Mouse (Mus musculus): ENCODE results near the gene Olfr543. TPM values are rescaled to one million over a fixed set of nuclear protein-coding genes. Genes with fewer than 3 reads are reported as not detected.

Gene Olfr543
- 0.41 and 0.51 TPM in 2 replicates for polyA plus RNA-seq (2015; fragmentation: Nextera tagmentation; extraction: Ambion mirVana)

GRCm38 (mm10) chr7:102481579-102481978, at the start of gene Olfr543:
Gene Olfr543 (minus strand): TSS chr7:102481679.
- Histone ChIP-seq H3K9ac (replicated peaks; ENCODE audit: low read length) (no peak within 1 kb of the TSS), H3K27ac (ENCODE audit: low read length) (no peak within 1 kb of the TSS), H3K4me1 (ENCODE audit: insufficient read depth, low read length) (peaks cover 8% of the 10 kb centered on the region), H3K9me3 (ENCODE audit: low read length) (no peaks in the 10 kb centered on the region), H3K36me3 (ENCODE audit: insufficient read depth, low read length) (no peaks in the 10 kb centered on the region), H3K4me2 (replicated peaks; ENCODE audit: low read depth, low read length) (no peak within 1 kb of the TSS), H3K4me3 (ENCODE audit: low read length) (no peak within 1 kb of the TSS), H3K27me3 (ENCODE audit: insufficient read depth, low read length) (no peaks in the 10 kb centered on the region)
- no peak for ATAC-seq (ENCODE audit: low FRiP score, low TSS enrichment)
- 89% methylated on average over 4 of the region's 4 CpGs for WGBS

- no peak overlapping the region for H3K4me3 ChIP-seq (ENCODE audit: low read length)
These were observed 47.6 kb upstream of the Olfr543 start for GRCm38 (mm10) chr7:102529052-102529451.

GRCm38 (mm10) chr7:102517051-102517335, 35.5 kb upstream of the Olfr543 start:
- ATAC-seq (ENCODE audit: low FRiP score, low TSS enrichment) = no peak
- H3K27me3 ChIP-seq (ENCODE audit: insufficient read depth, low read length) = peaks cover 8% of the 10 kb centered on the region; the same call in 1 of the 2 replicates
- 89% methylated on average over 2 of the region's 2 CpGs for WGBS

More at GRCm38 (mm10) chr7:102529052-102529451, 47.6 kb upstream of the Olfr543 start:
- H3K4me1 ChIP-seq (ENCODE audit: insufficient read depth, low read length) = no peaks in the 10 kb centered on the region
- no peak overlapping the region for H3K9ac ChIP-seq (replicated peaks; ENCODE audit: low read length)
- no peak overlapping the region for H3K27ac ChIP-seq (ENCODE audit: low read length)
- no peaks in the 10 kb centered on the region for H3K36me3 ChIP-seq (ENCODE audit: insufficient read depth, low read length)
- no peaks in the 10 kb centered on the region for H3K27me3 ChIP-seq (ENCODE audit: insufficient read depth, low read length)
- WGBS = 76% methylated on average over 1 of the region's 1 CpGs
- H3K9me3 ChIP-seq (ENCODE audit: low read length) = no peaks in the 10 kb centered on the region
- no peak overlapping the region for H3K4me2 ChIP-seq (replicated peaks; ENCODE audit: low read depth, low read length)
- no peak for ATAC-seq (ENCODE audit: low FRiP score, low TSS enrichment)

GRCm38 (mm10) chr7:102516261-102517050, 35.0 kb upstream of the Olfr543 start:
- Histone ChIP-seq H3K4me1 (ENCODE audit: insufficient read depth, low read length) (no peaks in the 10 kb centered on the region), H3K9me3 (ENCODE audit: low read length) (no peaks in the 10 kb centered on the region), H3K36me3 (ENCODE audit: insufficient read depth, low read length) (no peaks in the 10 kb centered on the region), H3K4me3 (ENCODE audit: low read length) (no peak overlapping the region), H3K27me3 (ENCODE audit: insufficient read depth, low read length) (peaks cover 9% of the 10 kb centered on the region; the same call in 1 of the 2 replicates), H3K27ac (ENCODE audit: low read length) (no peak overlapping the region), H3K4me2 (replicated peaks; ENCODE audit: low read depth, low read length) (no peak overlapping the region), H3K9ac (replicated peaks; ENCODE audit: low read length) (no peak overlapping the region)
- no peak for ATAC-seq (ENCODE audit: low FRiP score, low TSS enrichment)
- WGBS = 64% methylated on average over 10 of the region's 10 CpGs

More at GRCm38 (mm10) chr7:102517051-102517335, 35.5 kb upstream of the Olfr543 start:
- Histone ChIP-seq H3K4me1 (ENCODE audit: insufficient read depth, low read length) (no peaks in the 10 kb centered on the region), H3K9me3 (ENCODE audit: low read length) (no peaks in the 10 kb centered on the region), H3K27ac (ENCODE audit: low read length) (no peak overlapping the region), H3K36me3 (ENCODE audit: insufficient read depth, low read length) (no peaks in the 10 kb centered on the region), H3K4me2 (replicated peaks; ENCODE audit: low read depth, low read length) (no peak overlapping the region), H3K4me3 (ENCODE audit: low read length) (no peak overlapping the region), H3K9ac (replicated peaks; ENCODE audit: low read length) (no peak overlapping the region)

GRCm38 (mm10) chr7:102514144-102514543, 32.7 kb upstream of the Olfr543 start:
- no peaks in the 10 kb centered on the region for H3K36me3 ChIP-seq (ENCODE audit: insufficient read depth, low read length)
- ATAC-seq (ENCODE audit: low FRiP score, low TSS enrichment) = no peak
- no peak overlapping the region for H3K27ac ChIP-seq (ENCODE audit: low read length)
- H3K4me2 ChIP-seq (replicated peaks; ENCODE audit: low read depth, low read length) = no peak overlapping the region
- H3K4me1 ChIP-seq (ENCODE audit: insufficient read depth, low read length) = no peaks in the 10 kb centered on the region
- no peak overlapping the region for H3K9ac ChIP-seq (replicated peaks; ENCODE audit: low read length)
- no peaks in the 10 kb centered on the region for H3K9me3 ChIP-seq (ENCODE audit: low read length)
- WGBS = 69% methylated on average over 4 of the region's 4 CpGs
- H3K4me3 ChIP-seq (ENCODE audit: low read length) = no peak overlapping the region
- H3K27me3 ChIP-seq (ENCODE audit: insufficient read depth, low read length) = peaks cover 11% of the 10 kb centered on the region; the same call in 1 of the 2 replicates

GRCm38 (mm10) chr7:102512814-102513435, 31.4 kb upstream of the Olfr543 start:
- H3K27me3 ChIP-seq (ENCODE audit: insufficient read depth, low read length) = peaks cover 11% of the 10 kb centered on the region; the same call in 1 of the 2 replicates
- peak overlapping the region; percentile 94 for H3K4me2 ChIP-seq (replicated peaks; ENCODE audit: low read depth, low read length)
- ATAC-seq (ENCODE audit: low FRiP score, low TSS enrichment) = peak; percentile 97
- H3K9ac ChIP-seq (replicated peaks; ENCODE audit: low read length) = peak overlapping the region; percentile 77
- WGBS = under 1% methylated on average over 54 of the region's 54 CpGs
- no peak overlapping the region for H3K27ac ChIP-seq (ENCODE audit: low read length)
- no peaks in the 10 kb centered on the region for H3K36me3 ChIP-seq (ENCODE audit: insufficient read depth, low read length)
- H3K9me3 ChIP-seq (ENCODE audit: low read length) = no peaks in the 10 kb centered on the region
- H3K4me3 ChIP-seq (ENCODE audit: low read length) = peak overlapping the region; percentile 55
- no peaks in the 10 kb centered on the region for H3K4me1 ChIP-seq (ENCODE audit: insufficient read depth, low read length)

GRCm38 (mm10) chr7:102511927-102512326, 30.4 kb upstream of the Olfr543 start:
- Histone ChIP-seq H3K4me3 (ENCODE audit: low read length) (no peak overlapping the region), H3K9ac (replicated peaks; ENCODE audit: low read length) (no peak overlapping the region)
- 93% methylated on average over 10 of the region's 10 CpGs for WGBS

GRCm38 (mm10) chr7:102509726-102510125, 28.2 kb upstream of the Olfr543 start:
- Histone ChIP-seq H3K27me3 (ENCODE audit: insufficient read depth, low read length) (peaks cover 11% of the 10 kb centered on the region; the same call in 1 of the 2 replicates), H3K27ac (ENCODE audit: low read length) (no peak overlapping the region), H3K9me3 (ENCODE audit: low read length) (no peaks in the 10 kb centered on the region), H3K4me2 (replicated peaks; ENCODE audit: low read depth, low read length) (no peak overlapping the region), H3K4me1 (ENCODE audit: insufficient read depth, low read length) (no peaks in the 10 kb centered on the region), H3K4me3 (ENCODE audit: low read length) (no peak overlapping the region), H3K9ac (replicated peaks; ENCODE audit: low read length) (no peak overlapping the region), H3K36me3 (ENCODE audit: insufficient read depth, low read length) (no peaks in the 10 kb centered on the region)
- ATAC-seq (ENCODE audit: low FRiP score, low TSS enrichment) = no peak
- WGBS = 80% methylated on average over 7 of the region's 7 CpGs

More at GRCm38 (mm10) chr7:102511927-102512326, 30.4 kb upstream of the Olfr543 start:
- no peaks in the 10 kb centered on the region for H3K4me1 ChIP-seq (ENCODE audit: insufficient read depth, low read length)
- H3K4me2 ChIP-seq (replicated peaks; ENCODE audit: low read depth, low read length) = no peak overlapping the region
- H3K27ac ChIP-seq (ENCODE audit: low read length) = no peak overlapping the region
- peaks cover 11% of the 10 kb centered on the region; the same call in 1 of the 2 replicates for H3K27me3 ChIP-seq (ENCODE audit: insufficient read depth, low read length)
- no peaks in the 10 kb centered on the region for H3K36me3 ChIP-seq (ENCODE audit: insufficient read depth, low read length)
- no peak for ATAC-seq (ENCODE audit: low FRiP score, low TSS enrichment)
- no peaks in the 10 kb centered on the region for H3K9me3 ChIP-seq (ENCODE audit: low read length)

GRCm38 (mm10) chr7:102508666-102509065, 27.2 kb upstream of the Olfr543 start:
- Histone ChIP-seq H3K27me3 (ENCODE audit: insufficient read depth, low read length) (0 out of 2 replicates have a peak, but pooled peaks cover 6% of the 10 kb centered on the region), H3K4me1 (ENCODE audit: insufficient read depth, low read length) (no peaks in the 10 kb centered on the region), H3K9me3 (ENCODE audit: low read length) (no peaks in the 10 kb centered on the region), H3K9ac (replicated peaks; ENCODE audit: low read length) (no peak overlapping the region), H3K4me2 (replicated peaks; ENCODE audit: low read depth, low read length) (no peak overlapping the region), H3K4me3 (ENCODE audit: low read length) (no peak overlapping the region), H3K27ac (ENCODE audit: low read length) (no peak overlapping the region), H3K36me3 (ENCODE audit: insufficient read depth, low read length) (no peaks in the 10 kb centered on the region)
- 81% methylated on average over 6 of the region's 6 CpGs for WGBS
- no peak for ATAC-seq (ENCODE audit: low FRiP score, low TSS enrichment)

GRCm38 (mm10) chr7:102508066-102508465, 26.6 kb upstream of the Olfr543 start:
- no peaks in the 10 kb centered on the region for H3K36me3 ChIP-seq (ENCODE audit: insufficient read depth, low read length)
- ATAC-seq (ENCODE audit: low FRiP score, low TSS enrichment) = no peak
- H3K9me3 ChIP-seq (ENCODE audit: low read length) = no peaks in the 10 kb centered on the region
- no peak overlapping the region for H3K4me3 ChIP-seq (ENCODE audit: low read length)
- no peak overlapping the region for H3K9ac ChIP-seq (replicated peaks; ENCODE audit: low read length)
- no peaks in the 10 kb centered on the region for H3K4me1 ChIP-seq (ENCODE audit: insufficient read depth, low read length)
- H3K4me2 ChIP-seq (replicated peaks; ENCODE audit: low read depth, low read length) = no peak overlapping the region
- H3K27me3 ChIP-seq (ENCODE audit: insufficient read depth, low read length) = 0 out of 2 replicates have a peak, but pooled peaks cover 4% of the 10 kb centered on the region
- H3K27ac ChIP-seq (ENCODE audit: low read length) = no peak overlapping the region
- WGBS = 88% methylated on average over 9 of the region's 9 CpGs

Measured in kidney, embryonic 16.5 days (tissue).